In the genomic region with DNA sequence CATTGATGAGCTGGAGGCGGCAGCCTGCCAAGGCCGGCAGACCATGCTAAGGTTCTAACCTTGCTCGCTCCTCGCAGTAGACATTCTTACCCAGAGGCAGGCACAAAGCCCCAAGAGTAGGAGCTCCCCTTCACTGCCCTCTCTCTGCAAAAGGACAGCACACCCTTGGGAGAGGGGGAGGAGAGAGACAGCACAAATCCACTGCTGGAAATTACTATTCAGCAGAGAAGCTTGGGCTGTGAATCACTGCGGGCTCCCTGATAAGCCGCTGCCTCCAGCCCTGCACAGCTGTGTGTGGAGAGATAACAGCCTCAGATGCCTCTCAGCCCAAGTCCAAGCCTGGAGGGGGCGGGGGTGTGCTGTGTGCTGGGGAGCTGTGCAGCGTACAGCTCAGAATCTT, we compare ENCODE assay signal across 8 mouse cellular contexts. TPM values are rescaled to one million over a fixed set of nuclear protein-coding genes. Genes with fewer than 3 reads are reported as not detected.
DNase-seq lines count a peak whose midpoint lies in the region; ATAC-seq and TF ChIP-seq lines count a peak whose summit lies in the region.

No protein-coding gene starts in this region.

- no peak for TF ChIP-seq POLR2A in cerebellum, adult 2 months (IDR thresholded peaks at IDR 0.05; ENCODE audit: borderline replicate concordance, insufficient read depth, low read length)

- H3K9ac ChIP-seq in ES-E14 (ENCODE audit: insufficient read depth, low read depth, low read length, poor library complexity, severe bottlenecking): peak overlapping the region; percentile 94
- H3K9ac ChIP-seq in hindbrain, embryonic 12.5 days: no peak overlapping the region
- no peak overlapping the region for H3K9ac ChIP-seq in liver, embryonic 13.5 days

- TF ChIP-seq CTCF in cerebellum, adult 2 months (IDR thresholded peaks at IDR 0.05; ENCODE audit: borderline replicate concordance, insufficient read depth, low read depth, low read length): no peak

- peak overlapping the region; percentile 1; the same call in 1 of the 2 replicates for H3K4me2 ChIP-seq in hindbrain, embryonic 12.5 days (replicated peaks)
- H3K4me2 ChIP-seq in liver, embryonic 13.5 days: peak overlapping the region; percentile 37

- H3K9me3 ChIP-seq in ES-E14 (ENCODE audit: control insufficient read depth, insufficient read depth, low read depth, low read length): no peaks in the 10 kb centered on the region
- H3K9me3 ChIP-seq in hindbrain, embryonic 12.5 days (replicated peaks): no peaks in the 10 kb centered on the region
- no peaks in the 10 kb centered on the region for H3K9me3 ChIP-seq in liver, embryonic 13.5 days (replicated peaks)

- no peaks in the 10 kb centered on the region; the same call in 1 of the 2 replicates for H3K36me3 ChIP-seq in ES-E14 (ENCODE audit: control insufficient read depth, insufficient read depth, low read length, poor library complexity, severe bottlenecking)
- H3K36me3 ChIP-seq in hindbrain, embryonic 12.5 days: no peaks in the 10 kb centered on the region
- no peaks in the 10 kb centered on the region for H3K36me3 ChIP-seq in liver, embryonic 13.5 days

- WGBS in hindbrain, embryonic 12.5 days: 11% methylated on average over 8 of the region's 8 CpGs
- WGBS in liver, embryonic 13.5 days (ENCODE audit: insufficient replicate concordance): under 1% methylated on average over 8 of the region's 8 CpGs
- 19% methylated on average over 8 of the region's 8 CpGs for WGBS in cerebellum, adult 2 months

- in situ Hi-C loops in ES-E14 (cut with MboI; ENCODE audit: low sequenced_read_pairs in 2 of 2, unreplicated experiment in 2 of 2): no loop called here

- peak; percentile 62 for ATAC-seq in frontal cortex, adult (ENCODE audit: low TSS enrichment)
- ATAC-seq in hindbrain, embryonic 12.5 days (ENCODE audit: low FRiP score): peak; percentile 79
- ATAC-seq in liver, embryonic 13.5 days (ENCODE audit: low read depth): peak; percentile 99

- peaks cover 63% of the 10 kb centered on the region for H3K27me3 ChIP-seq in hindbrain, embryonic 12.5 days
- H3K27me3 ChIP-seq in liver, embryonic 13.5 days: peaks cover 85% of the 10 kb centered on the region
- H3K27me3 ChIP-seq in cerebellum, adult 2 months (ENCODE audit: control insufficient read depth, insufficient read depth, low read length): no peaks in the 10 kb centered on the region; the same call in 1 of the 2 replicates

- peaks cover 12 to 26% of the 10 kb centered on the region in 2 experiments for H3K4me1 ChIP-seq in ES-E14 (ENCODE audit: control insufficient read depth in 2 of 2, insufficient read depth in 2 of 2, low read length in 2 of 2, poor library complexity in 1 of 2)
- H3K4me1 ChIP-seq in hindbrain, embryonic 12.5 days: peaks cover 56% of the 10 kb centered on the region
- H3K4me1 ChIP-seq in liver, embryonic 13.5 days (replicated peaks): peaks cover 52% of the 10 kb centered on the region
- peaks cover 3% of the 10 kb centered on the region; the same call in 1 of the 2 replicates for H3K4me1 ChIP-seq in cerebellum, adult 2 months (ENCODE audit: control insufficient read depth, insufficient read depth, low read length)

- H3K4me3 ChIP-seq in ES-E14 (ENCODE audit: insufficient read depth in 1 of 2, low read depth in 1 of 2, low read length in 2 of 2, poor library complexity in 1 of 2, severe bottlenecking in 1 of 2): peak overlapping the region; percentile 14 to 84; a peak in 3 of 4 replicates
- no peak overlapping the region for H3K4me3 ChIP-seq in hindbrain, embryonic 12.5 days
- 0 out of 2 replicates have a peak overlapping the region, but pooled peaks have one; percentile 7 for H3K4me3 ChIP-seq in liver, embryonic 13.5 days (replicated peaks)
- H3K4me3 ChIP-seq in cerebellum, adult 2 months (replicated peaks; ENCODE audit: insufficient read depth, low read depth, low read length): no peak overlapping the region

- H3K27ac ChIP-seq in ES-E14 (ENCODE audit: insufficient read depth, low read depth, low read length, poor library complexity, severe bottlenecking): peak overlapping the region; percentile 24; the same call in 1 of the 2 replicates
- H3K27ac ChIP-seq in hindbrain, embryonic 12.5 days: peak overlapping the region; percentile 41
- H3K27ac ChIP-seq in liver, embryonic 13.5 days: 0 out of 2 replicates have a peak overlapping the region, but pooled peaks have one; percentile 18
- H3K27ac ChIP-seq in cerebellum, adult 2 months (ENCODE audit: insufficient read depth, low read length): no peak overlapping the region

- DNase-seq in ES-E14 (ENCODE audit: low read depth, low spot score): no peak
- DNase-seq in adrenal gland, postnatal 10 days: peak; percentile 77
- peak; percentile 86 for DNase-seq in liver, embryonic 13.5 days
- DNase-seq in ovary, postnatal 36 days (ENCODE audit: low spot score): peak; percentile 77
- no peak for DNase-seq in cerebellum, adult 18-20 months
- DNase-seq in cerebellum, adult 2 months: no peak

TF ChIP-seq in ES-E14, 5 proteins besides CTCF, POLR2A, EP300 and RAD21:
- no peak for TF ChIP-seq ZC3H11A (IDR thresholded peaks at IDR 0.05; ENCODE audit: borderline replicate concordance, low read depth, low read length)
- TF ChIP-seq MAFK (IDR thresholded peaks at IDR 0.05; ENCODE audit: insufficient read depth, low read depth, low read length): no peak
- no peak for TF ChIP-seq CHD2 (IDR thresholded peaks at IDR 0.05; ENCODE audit: low read depth, low read length)
- no peak for TF ChIP-seq ZNF384 (IDR thresholded peaks at IDR 0.05; ENCODE audit: low read depth, low read length)
- TF ChIP-seq HCFC1 (IDR thresholded peaks at IDR 0.05; ENCODE audit: borderline replicate concordance, insufficient read depth, low read length): no peak

RNA-seq across cellular contexts. Expression of a gene that starts 1.9 kb away (rescaled TPM):
- total RNA-seq in ES-E14 (2012; rRNA removed): 40.9 and 48.7 TPM in 2 replicates
- total RNA-seq in adrenal gland, postnatal 10 days (2021): 1 to 10 TPM; 1.8 to 3.6 TPM
- polyA plus RNA-seq in hindbrain, embryonic 12.5 days (2016; fragmentation: Nextera tagmentation; extraction: Ambion mirVana): 7.3 and 7.6 TPM in 2 replicates
- polyA plus RNA-seq in liver, embryonic 13.5 days (2015; fragmentation: Nextera tagmentation; extraction: Ambion mirVana): 0.59 and 0.77 TPM in 2 replicates
- polyA plus RNA-seq in cerebellum, adult 2 months (2012; rRNA removed): 8.0 and 11.1 TPM in 2 replicates

RNA-seq across cellular contexts. Expression of a gene that starts 15.4 kb away (rescaled TPM):
- 390 TPM in 2 replicates for total RNA-seq in ES-E14 (2012; rRNA removed)
- 1,000 to 10,000 TPM; 1,277 to 1,442 TPM for total RNA-seq in adrenal gland, postnatal 10 days (2021)
- 655 and 680 TPM in 2 replicates for polyA plus RNA-seq in hindbrain, embryonic 12.5 days (2016; fragmentation: Nextera tagmentation; extraction: Ambion mirVana)
- polyA plus RNA-seq in liver, embryonic 13.5 days (2015; fragmentation: Nextera tagmentation; extraction: Ambion mirVana): 412 and 430 TPM in 2 replicates
- 554 and 607 TPM in 2 replicates for polyA plus RNA-seq in cerebellum, adult 2 months (2012; rRNA removed)

RNA-seq across cellular contexts. Expression of a gene that starts 31.6 kb away (rescaled TPM):
- total RNA-seq in ES-E14 (2012; rRNA removed): 10.2 and 10.8 TPM in 2 replicates
- 10 to 100 TPM; 19.6 to 23.4 TPM for total RNA-seq in adrenal gland, postnatal 10 days (2021)
- polyA plus RNA-seq in hindbrain, embryonic 12.5 days (2016; fragmentation: Nextera tagmentation; extraction: Ambion mirVana): 20.0 and 21.0 TPM in 2 replicates
- 7.6 and 8.2 TPM in 2 replicates for polyA plus RNA-seq in liver, embryonic 13.5 days (2015; fragmentation: Nextera tagmentation; extraction: Ambion mirVana)
- 10.9 and 11.0 TPM in 2 replicates for polyA plus RNA-seq in cerebellum, adult 2 months (2012; rRNA removed)

RNA-seq across cellular contexts. Expression of a gene that starts 37.8 kb away (rescaled TPM):
- 50.4 and 67.3 TPM in 2 replicates for total RNA-seq in ES-E14 (2012; rRNA removed)
- 10 to 100 TPM; 15.2 to 19.9 TPM for total RNA-seq in adrenal gland, postnatal 10 days (2021)
- 47.5 and 49.9 TPM in 2 replicates for polyA plus RNA-seq in hindbrain, embryonic 12.5 days (2016; fragmentation: Nextera tagmentation; extraction: Ambion mirVana)
- 7.2 and 8.2 TPM in 2 replicates for polyA plus RNA-seq in liver, embryonic 13.5 days (2015; fragmentation: Nextera tagmentation; extraction: Ambion mirVana)
- polyA plus RNA-seq in cerebellum, adult 2 months (2012; rRNA removed): 353 and 360 TPM in 2 replicates

RNA-seq across cellular contexts. Expression of a gene that starts 46.9 kb away (rescaled TPM):
- total RNA-seq in ES-E14 (2012; rRNA removed): 42.3 and 45.2 TPM in 2 replicates
- 10 to 100 TPM; 31.1 to 47.1 TPM for total RNA-seq in adrenal gland, postnatal 10 days (2021)
- polyA plus RNA-seq in hindbrain, embryonic 12.5 days (2016; fragmentation: Nextera tagmentation; extraction: Ambion mirVana): 59.2 and 61.4 TPM in 2 replicates
- 12.3 and 13.2 TPM in 2 replicates for polyA plus RNA-seq in liver, embryonic 13.5 days (2015; fragmentation: Nextera tagmentation; extraction: Ambion mirVana)
- polyA plus RNA-seq in cerebellum, adult 2 months (2012; rRNA removed): 86.5 and 95.1 TPM in 2 replicates

Comparison
In these comparisons a context has a peak if more than half of its experiments do, and no peak if none do; other contexts are left out.
1. DNase-seq: peak in adrenal gland, postnatal 10 days (single experiment), liver, embryonic 13.5 days (single experiment) and ovary, postnatal 36 days (single experiment); none in ES-E14 (single experiment), cerebellum, adult 18-20 months (0 of 2) and cerebellum, adult 2 months (0 of 2).
2. H3K4me3 ChIP-seq: peak in ES-E14 (2 of 2) and liver, embryonic 13.5 days (single experiment); none in hindbrain, embryonic 12.5 days (single experiment) and cerebellum, adult 2 months (single experiment).
3. Peak in every context shown above with its lines, with median percentiles within 50 percentile points of each other: ATAC-seq.